Mouse (Mus musculus): ENCODE results near the gene Tsc2. TPM values are rescaled to one million over a fixed set of nuclear protein-coding genes. Genes with fewer than 3 reads are reported as not detected.
"Not testable (repeated sequence)": the region's sequence is repeated elsewhere in the genome, so short reads cannot be mapped to it uniquely, and the experiment has no call there.

The Tsc2 gene
- polyA plus RNA-seq, 1 experiment from 2014 or later = 43.4 TPM

DNA sequence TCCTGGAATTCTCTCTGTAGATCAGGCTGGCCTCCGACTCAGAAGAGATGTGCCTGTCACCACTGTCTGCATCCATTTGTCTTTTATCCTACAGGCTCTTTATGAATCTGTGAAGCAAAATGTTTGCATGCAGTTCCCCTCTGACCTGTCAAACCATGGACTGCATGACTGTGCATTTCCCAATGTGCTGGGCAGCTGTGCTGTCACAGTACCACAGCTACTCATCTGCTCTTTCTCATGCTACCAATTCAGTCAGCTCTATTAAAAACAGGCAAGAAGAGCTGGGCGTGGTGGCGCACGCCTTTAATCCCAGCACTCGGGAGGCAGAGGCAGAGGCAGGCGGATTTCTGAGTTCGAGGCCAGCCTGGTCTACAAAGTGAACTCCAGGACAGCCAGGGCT lies 34.6 kb upstream of the Tsc2 start:
- peaks cover 14% of the 10 kb centered on the region for H3K27me3 ChIP-seq (replicated peaks)
- H3K9me3 ChIP-seq; H3K36me3 ChIP-seq; H3K4me2 ChIP-seq; ATAC-seq (ENCODE audit: extremely low read depth, insufficient number of reproducible peaks, low FRiP score, low TSS enrichment); H3K27ac ChIP-seq (replicated peaks); H3K4me3 ChIP-seq; H3K9ac ChIP-seq: not testable (repeated sequence)
- peaks cover 27% of the 10 kb centered on the region for H3K4me1 ChIP-seq
- WGBS = 61% methylated on average over 7 of the region's 7 CpGs

DNA sequence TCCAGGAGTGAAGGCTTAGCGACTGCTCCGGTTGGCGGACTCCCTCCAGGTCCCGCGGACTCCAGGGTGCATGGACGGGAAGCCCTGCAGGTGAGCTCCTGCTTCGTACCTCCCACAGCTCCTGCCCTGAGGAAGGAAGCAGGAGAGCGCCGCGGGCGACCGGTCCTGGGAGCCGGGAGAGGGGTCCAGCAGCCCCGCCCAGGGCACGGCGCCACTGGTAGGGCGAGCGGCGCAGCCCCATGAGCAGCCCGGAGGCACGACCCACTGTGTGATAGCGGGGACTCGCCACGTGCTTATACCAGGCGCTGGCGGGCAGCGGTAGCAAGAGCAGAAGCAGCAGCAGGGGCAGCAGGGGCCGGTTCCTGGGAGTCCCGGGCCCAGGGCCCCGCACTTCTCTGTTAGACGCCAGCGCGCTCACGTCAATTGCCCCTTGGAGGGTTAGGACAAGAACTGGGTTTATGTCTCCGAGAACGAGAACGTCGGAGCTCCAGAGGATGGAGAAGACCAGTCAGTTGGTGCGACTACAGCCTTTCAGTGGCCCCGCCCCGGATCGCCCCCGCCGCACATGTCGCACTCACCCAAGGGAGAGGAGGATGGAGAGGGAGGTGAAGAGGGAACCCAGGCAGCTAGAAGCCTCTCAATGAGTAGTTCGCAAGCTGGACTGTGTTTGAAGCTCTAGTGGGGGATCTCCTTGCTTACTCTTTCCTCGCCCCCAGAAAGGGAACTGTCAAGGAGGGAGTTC lies 25.8 kb upstream of the Tsc2 start, which contains the start of gene Npw:
Npw (minus strand) TSS at position 441 of the 742 bp plus-strand sequence.
- ATAC-seq (ENCODE audit: extremely low read depth, insufficient number of reproducible peaks, low FRiP score, low TSS enrichment) = no peak
- H3K9me3 ChIP-seq = no peaks in the 10 kb centered on the region
- peak within 1 kb of the TSS; percentile 72 for H3K4me2 ChIP-seq
- H3K27me3 ChIP-seq (replicated peaks) = peaks cover 73% of the 10 kb centered on the region
- no peaks in the 10 kb centered on the region for H3K36me3 ChIP-seq
- 2% methylated on average over 47 of the region's 47 CpGs for WGBS
- peak within 1 kb of the TSS; percentile 63 for H3K9ac ChIP-seq
- H3K27ac ChIP-seq (replicated peaks) = no peak within 1 kb of the TSS
- H3K4me3 ChIP-seq = peak within 1 kb of the TSS; percentile 49
- peaks cover 18% of the 10 kb centered on the region for H3K4me1 ChIP-seq

DNA sequence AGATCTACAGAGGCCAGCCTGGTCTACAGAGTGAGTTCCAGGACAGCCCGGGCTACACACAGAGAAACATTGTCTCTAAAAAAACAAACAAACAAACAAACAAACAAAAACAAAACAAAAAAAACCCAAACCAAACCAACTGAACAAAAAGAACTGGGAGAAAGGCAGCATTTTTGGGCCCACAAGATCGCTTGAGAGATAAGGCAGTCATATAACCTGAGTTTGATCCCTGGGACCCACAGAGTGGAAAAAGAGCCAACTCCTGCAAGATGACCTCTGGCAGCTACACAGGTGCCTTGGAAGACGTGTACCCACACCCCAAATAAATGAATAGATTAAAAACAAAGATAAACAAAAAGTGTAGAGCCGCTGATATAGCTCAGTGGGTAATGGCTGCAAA lies 22.5 kb upstream of the Tsc2 start:
- Histone ChIP-seq H3K9me3 (no peaks in the 10 kb centered on the region), H3K9ac (no peak overlapping the region), H3K36me3 (no peaks in the 10 kb centered on the region), H3K27ac (replicated peaks) (no peak overlapping the region), H3K4me3 (no peak overlapping the region), H3K4me1 (peaks cover 22% of the 10 kb centered on the region), H3K27me3 (replicated peaks) (peaks cover 67% of the 10 kb centered on the region), H3K4me2 (no peak overlapping the region)
- ATAC-seq (ENCODE audit: extremely low read depth, insufficient number of reproducible peaks, low FRiP score, low TSS enrichment) = no peak
- 77% methylated on average over 4 of the region's 4 CpGs for WGBS

DNA sequence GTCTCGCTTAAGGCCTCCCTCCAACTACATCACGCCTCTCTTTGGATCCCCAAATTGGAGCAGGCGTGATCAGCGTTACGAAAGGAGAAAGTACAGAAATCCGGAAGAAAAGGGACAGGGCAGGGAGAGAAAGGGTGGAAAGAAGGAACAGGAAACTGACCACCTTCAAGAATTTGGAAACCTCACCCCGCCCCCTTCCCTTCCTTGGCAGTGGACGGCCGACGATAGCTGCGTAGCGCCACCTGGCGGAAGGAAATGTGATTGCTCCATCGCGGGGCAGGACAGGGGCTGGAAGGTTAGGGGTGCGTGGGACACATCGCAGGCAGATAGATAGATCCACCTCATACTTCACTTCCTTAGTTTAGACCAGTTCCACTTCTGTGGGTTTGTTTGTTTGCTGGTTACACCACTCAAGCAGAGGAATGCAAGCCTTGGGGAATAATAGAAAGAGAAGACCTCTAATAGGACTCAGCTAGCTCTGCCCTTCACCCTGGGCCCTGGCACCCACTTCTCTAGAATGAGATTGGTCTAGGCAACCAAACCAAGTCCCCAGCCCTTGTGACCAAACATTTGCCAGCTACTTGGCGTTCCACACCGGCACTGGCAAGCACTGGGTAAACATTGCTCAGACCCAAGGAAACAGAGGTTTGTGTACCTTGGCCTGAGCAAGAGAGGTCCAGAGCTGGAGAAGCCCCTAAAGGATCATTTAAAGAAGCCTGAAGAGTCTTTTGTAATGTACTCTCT lies 21.7 kb upstream of the Tsc2 start:
- Histone ChIP-seq H3K36me3 (no peaks in the 10 kb centered on the region), H3K27me3 (replicated peaks) (peaks cover 67% of the 10 kb centered on the region), H3K4me1 (peaks cover 29% of the 10 kb centered on the region), H3K27ac (replicated peaks) (no peak overlapping the region), H3K4me2 (peak overlapping the region; percentile 69), H3K9me3 (no peaks in the 10 kb centered on the region), H3K4me3 (peak overlapping the region; percentile 44), H3K9ac (peak overlapping the region; percentile 69)
- WGBS = 3% methylated on average over 17 of the region's 19 CpGs
- no peak for ATAC-seq (ENCODE audit: extremely low read depth, insufficient number of reproducible peaks, low FRiP score, low TSS enrichment)

DNA sequence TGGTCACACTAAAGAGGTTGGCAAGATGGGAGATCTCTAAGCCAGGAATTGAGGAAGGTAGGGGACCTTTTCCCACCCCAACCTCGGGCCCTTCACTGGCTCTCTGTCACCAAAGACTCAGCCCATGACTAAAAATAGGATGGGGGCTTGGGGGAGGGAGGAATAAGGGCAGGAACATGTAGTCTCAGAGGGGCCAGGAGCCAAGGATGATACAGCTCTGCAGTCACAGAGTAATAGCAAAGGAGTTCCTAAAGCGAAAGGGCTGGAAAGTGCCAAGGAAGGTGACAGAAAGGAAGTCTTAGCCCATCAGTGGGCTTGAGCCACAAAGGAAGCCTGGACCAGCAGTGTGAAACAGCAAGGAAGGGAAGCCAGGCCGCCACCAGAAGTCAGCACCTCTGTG lies 19.4 kb upstream of the Tsc2 start:
- no peak overlapping the region for H3K9ac ChIP-seq

DNA sequence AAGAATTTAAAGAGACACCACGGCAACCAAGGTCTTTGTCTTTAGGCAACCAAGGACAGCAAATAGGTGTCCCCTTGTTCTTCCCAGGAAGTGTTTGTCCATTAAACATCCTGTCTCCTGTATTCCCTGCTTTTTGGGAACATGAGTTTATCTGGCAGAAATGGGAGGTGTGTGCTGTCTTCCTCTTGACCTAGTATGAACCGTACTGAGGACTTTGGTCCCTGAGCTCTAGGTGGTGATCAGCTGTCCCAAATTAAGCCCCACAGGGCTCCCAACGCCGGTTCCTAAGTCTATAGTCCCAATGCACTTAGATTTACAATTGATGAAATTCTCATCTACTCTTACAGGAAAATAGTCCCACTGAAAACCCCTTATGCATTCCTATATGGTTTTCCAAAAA lies 18.3 kb upstream of the Tsc2 start:
- Histone ChIP-seq H3K9ac (peak overlapping the region; percentile 94; the same call in 1 of the 2 replicates), H3K36me3 (no peaks in the 10 kb centered on the region), H3K4me2 (peak overlapping the region; percentile 98), H3K4me3 (peak overlapping the region; percentile 74; the same call in 1 of the 2 replicates), H3K9me3 (no peaks in the 10 kb centered on the region), H3K4me1 (peaks cover 35% of the 10 kb centered on the region), H3K27ac (replicated peaks) (no peak overlapping the region; the same call in 1 of the 2 replicates), H3K27me3 (replicated peaks) (peaks cover 48% of the 10 kb centered on the region)
- ATAC-seq (ENCODE audit: extremely low read depth, insufficient number of reproducible peaks, low FRiP score, low TSS enrichment) = no peak
- WGBS = 66% methylated on average over 4 of the region's 4 CpGs

More for the DNA sequence above, 19.4 kb upstream of the Tsc2 start:
- ATAC-seq (ENCODE audit: extremely low read depth, insufficient number of reproducible peaks, low FRiP score, low TSS enrichment) = no peak
- no peak overlapping the region for H3K4me3 ChIP-seq
- no peaks in the 10 kb centered on the region for H3K36me3 ChIP-seq
- WGBS = 54% methylated on average over 3 of the region's 3 CpGs
- H3K4me2 ChIP-seq = no peak overlapping the region
- H3K27ac ChIP-seq (replicated peaks) = no peak overlapping the region
- peaks cover 30% of the 10 kb centered on the region for H3K4me1 ChIP-seq
- H3K9me3 ChIP-seq = no peaks in the 10 kb centered on the region
- peaks cover 59% of the 10 kb centered on the region for H3K27me3 ChIP-seq (replicated peaks)

DNA sequence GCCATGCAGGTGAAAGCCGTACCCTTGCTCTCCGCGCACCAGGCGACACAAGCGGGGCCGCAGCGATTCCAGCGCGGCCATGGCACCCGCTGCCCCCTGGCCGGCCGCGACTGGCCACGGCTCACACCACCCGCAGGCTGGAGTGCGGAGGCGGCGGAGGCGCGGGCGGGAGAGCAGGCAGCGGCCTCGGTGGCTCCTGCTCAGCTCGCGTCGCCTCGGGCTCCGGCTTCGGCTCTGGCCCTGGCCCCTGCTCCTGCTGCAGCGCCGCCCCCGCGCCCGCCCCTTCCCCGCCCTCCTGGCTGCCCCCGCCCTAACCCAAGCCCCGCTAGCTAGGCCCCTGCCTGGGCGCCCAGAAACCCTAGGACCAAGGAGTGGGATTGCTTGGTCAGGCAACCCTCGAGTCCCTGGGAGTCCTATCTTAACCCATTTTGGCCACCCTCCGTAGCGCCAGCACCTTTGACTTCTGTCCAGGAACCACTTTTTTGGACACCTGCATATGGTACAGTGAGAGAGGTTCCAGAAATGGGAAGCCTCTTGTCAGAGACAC lies 17.7 kb upstream of the Tsc2 start, which contains the start of gene Slc9a3r2:
Slc9a3r2 (minus strand) TSS at position 258 of the 547 bp plus-strand sequence.
- Histone ChIP-seq H3K4me1 (peaks cover 41% of the 10 kb centered on the region), H3K4me2 (peak within 1 kb of the TSS; percentile 98), H3K36me3 (no peaks in the 10 kb centered on the region), H3K27ac (replicated peaks) (peak within 1 kb of the TSS; percentile 72), H3K9me3 (no peaks in the 10 kb centered on the region), H3K9ac (peak within 1 kb of the TSS; percentile 94), H3K27me3 (replicated peaks) (peaks cover 46% of the 10 kb centered on the region), H3K4me3 (peak within 1 kb of the TSS; percentile 74)
- no peak for ATAC-seq (ENCODE audit: extremely low read depth, insufficient number of reproducible peaks, low FRiP score, low TSS enrichment)
- WGBS = 1% methylated on average over 30 of the region's 41 CpGs

DNA sequence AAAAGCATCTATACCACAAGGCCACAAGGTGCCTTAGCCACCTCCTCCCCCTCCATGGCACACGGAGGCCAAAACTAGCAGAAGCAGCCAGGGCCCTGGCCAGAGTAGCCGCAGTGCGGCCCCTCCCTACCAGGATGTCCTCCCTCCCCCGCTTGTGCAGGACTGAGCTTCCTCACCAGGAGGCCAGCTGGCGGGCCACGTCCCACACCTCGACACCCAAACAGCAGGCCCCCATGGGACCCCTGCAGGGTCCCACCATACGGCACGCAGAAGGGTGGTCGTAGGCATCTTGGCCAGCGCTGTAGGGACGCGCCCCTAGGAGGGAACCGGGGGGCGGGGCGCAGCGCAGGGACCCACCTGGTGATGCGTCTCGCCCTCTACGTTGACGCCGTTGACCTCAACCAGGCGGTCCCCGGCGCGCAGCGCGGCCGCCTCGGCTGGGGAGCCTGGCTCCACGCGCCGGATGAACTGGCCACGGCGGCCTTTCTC lies 17.2 kb upstream of the Tsc2 start:
- Histone ChIP-seq H3K36me3 (no peaks in the 10 kb centered on the region), H3K27ac (replicated peaks) (peak overlapping the region; percentile 72), H3K9me3 (no peaks in the 10 kb centered on the region), H3K4me2 (peak overlapping the region; percentile 98), H3K4me3 (peak overlapping the region; percentile 74), H3K9ac (peak overlapping the region; percentile 94), H3K4me1 (peaks cover 47% of the 10 kb centered on the region), H3K27me3 (replicated peaks) (peaks cover 42% of the 10 kb centered on the region)
- ATAC-seq (ENCODE audit: extremely low read depth, insufficient number of reproducible peaks, low FRiP score, low TSS enrichment) = no peak
- WGBS = 2% methylated on average over 35 of the region's 35 CpGs

DNA sequence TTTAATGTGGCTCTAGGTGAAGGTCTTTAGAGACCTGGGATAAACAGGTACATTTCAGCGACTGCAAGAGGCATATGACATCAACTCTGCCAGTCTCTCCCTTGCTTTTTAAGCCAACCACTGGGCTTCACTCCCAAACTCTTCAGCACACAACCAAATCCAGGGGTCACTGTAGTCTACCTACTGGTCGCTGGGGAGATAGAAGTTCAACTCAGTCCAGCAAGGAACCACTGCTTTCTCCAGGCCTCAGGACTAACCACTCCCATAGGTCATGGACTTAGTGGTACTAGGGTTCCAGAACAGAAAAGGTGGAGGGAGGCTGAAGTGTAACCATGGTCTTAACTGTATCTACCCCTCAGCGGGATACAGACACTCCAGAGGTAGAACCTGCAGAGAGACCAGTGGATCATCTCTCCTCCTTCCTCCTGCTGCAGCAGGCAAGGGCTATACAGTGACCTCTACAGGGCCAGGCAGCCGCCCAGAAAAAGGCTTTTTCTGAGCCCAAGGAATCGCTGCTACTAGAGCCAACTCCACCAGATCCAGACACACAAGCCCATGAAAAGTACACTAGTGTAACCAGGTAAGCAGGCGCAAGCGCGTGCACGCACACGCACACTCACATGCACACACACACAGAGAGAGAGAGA lies 16.4 kb upstream of the Tsc2 start:
- Histone ChIP-seq H3K9ac (peak overlapping the region; percentile 94), H3K27ac (replicated peaks) (peak overlapping the region; percentile 72; the same call in 1 of the 2 replicates), H3K9me3 (no peaks in the 10 kb centered on the region), H3K4me1 (peaks cover 54% of the 10 kb centered on the region), H3K4me2 (peak overlapping the region; percentile 98), H3K27me3 (replicated peaks) (peaks cover 39% of the 10 kb centered on the region), H3K4me3 (peak overlapping the region; percentile 74), H3K36me3 (no peaks in the 10 kb centered on the region)
- no peak for ATAC-seq (ENCODE audit: extremely low read depth, insufficient number of reproducible peaks, low FRiP score, low TSS enrichment)
- WGBS = 72% methylated on average over 10 of the region's 10 CpGs

DNA sequence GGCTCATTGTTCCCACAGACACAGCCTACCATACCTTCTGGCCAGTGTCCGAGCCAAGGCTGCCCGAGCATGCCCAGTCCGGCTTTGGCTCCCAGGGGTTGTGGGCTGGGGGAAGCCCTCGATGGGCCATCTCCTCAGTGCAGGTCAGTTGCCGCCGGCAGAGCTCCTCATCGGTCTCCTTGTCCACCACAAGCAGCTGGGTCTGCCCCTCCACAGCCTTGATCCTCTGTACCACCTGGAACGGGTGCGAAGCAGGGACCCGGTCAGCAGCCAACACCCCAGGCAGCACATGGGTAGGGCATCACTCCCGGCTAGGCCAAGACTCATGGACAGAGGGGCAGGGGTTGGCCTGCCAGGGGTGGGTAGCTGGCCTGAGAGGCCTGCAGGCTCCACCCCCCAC lies 15.1 kb upstream of the Tsc2 start:
- H3K4me2 ChIP-seq = peak overlapping the region; percentile 98
- peak overlapping the region; percentile 64 for H3K9ac ChIP-seq
- H3K9me3 ChIP-seq = no peaks in the 10 kb centered on the region
- peak overlapping the region; percentile 74 for H3K4me3 ChIP-seq
- H3K36me3 ChIP-seq = peaks cover 9% of the 10 kb centered on the region
- H3K27me3 ChIP-seq (replicated peaks) = peaks cover 48% of the 10 kb centered on the region
- peak overlapping the region; percentile 87 for H3K27ac ChIP-seq (replicated peaks)
- H3K4me1 ChIP-seq = peaks cover 57% of the 10 kb centered on the region
- 62% methylated on average over 11 of the region's 11 CpGs for WGBS
- no peak for ATAC-seq (ENCODE audit: extremely low read depth, insufficient number of reproducible peaks, low FRiP score, low TSS enrichment)

DNA sequence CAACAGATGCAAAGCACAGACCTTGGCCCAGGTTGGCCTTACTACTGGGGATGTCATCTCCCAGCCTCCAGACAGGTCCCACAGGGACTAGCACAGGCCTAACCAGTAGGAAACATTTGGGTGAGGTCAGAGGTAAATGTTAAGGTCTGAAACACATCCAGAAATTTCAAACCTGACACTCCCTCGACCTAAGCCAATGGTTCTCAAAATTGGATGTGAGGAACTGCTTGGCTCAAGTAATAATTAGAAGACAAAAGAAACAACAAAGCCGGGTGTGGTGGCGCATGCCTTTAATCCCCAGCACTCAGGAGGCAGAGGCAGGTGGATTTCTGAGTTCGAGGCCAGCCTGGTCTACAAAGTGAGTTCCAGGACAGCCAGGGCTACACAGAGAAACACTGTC lies 14.0 kb upstream of the Tsc2 start:
- H3K27me3 ChIP-seq (replicated peaks) = peaks cover 56% of the 10 kb centered on the region
- ATAC-seq (ENCODE audit: extremely low read depth, insufficient number of reproducible peaks, low FRiP score, low TSS enrichment) = no peak
- H3K9me3 ChIP-seq = no peaks in the 10 kb centered on the region
- H3K9ac ChIP-seq = no peak overlapping the region
- peaks cover 19% of the 10 kb centered on the region for H3K36me3 ChIP-seq
- H3K4me1 ChIP-seq = peaks cover 57% of the 10 kb centered on the region
- 77% methylated on average over 4 of the region's 4 CpGs for WGBS
- no peak overlapping the region for H3K4me2 ChIP-seq
- peak overlapping the region; percentile 87 for H3K27ac ChIP-seq (replicated peaks)
- H3K4me3 ChIP-seq = no peak overlapping the region

All from heart, embryonic 13.5 days (tissue).